In genomic region chr11:69072666-69073064, GRCm38 (mm10) we compare ENCODE assay signal across 8 mouse cellular contexts. TPM values are rescaled to one million over a fixed set of nuclear protein-coding genes. Genes with fewer than 3 reads are reported as not detected.
A peak's percentile ranks its signal among the peaks of the same experiment; 100 is the strongest.
DNase-seq lines count a peak whose midpoint lies in the region; ATAC-seq and TF ChIP-seq lines count a peak whose summit lies in the region.

No protein-coding gene starts in this region.

- peaks cover 33% of the 10 kb centered on the region for H3K4me1 ChIP-seq in kidney, embryonic 15.5 days
- H3K4me1 ChIP-seq in embryonic facial prominence, embryonic 12.5 days, result peaks cover 19% of the 10 kb centered on the region
- peaks cover 18% of the 10 kb centered on the region for H3K4me1 ChIP-seq in intestine, embryonic 14.5 days (replicated peaks; ENCODE audit: control insufficient read depth, insufficient read depth, low read length)

- H3K27me3 ChIP-seq in kidney, embryonic 15.5 days, result no peaks in the 10 kb centered on the region
- H3K27me3 ChIP-seq in embryonic facial prominence, embryonic 12.5 days, result no peaks in the 10 kb centered on the region
- no peaks in the 10 kb centered on the region for H3K27me3 ChIP-seq in intestine, embryonic 14.5 days (replicated peaks; ENCODE audit: control insufficient read depth, insufficient read depth, low read length)
- H3K27me3 ChIP-seq in myocyte (ENCODE audit: control insufficient read depth, insufficient read depth, insufficient read length), result no peaks in the 10 kb centered on the region

- H3K4me2 ChIP-seq in kidney, embryonic 15.5 days, result peak overlapping the region; percentile 82
- H3K4me2 ChIP-seq in embryonic facial prominence, embryonic 12.5 days (replicated peaks), result peak overlapping the region; percentile 83
- H3K4me2 ChIP-seq in intestine, embryonic 14.5 days (ENCODE audit: low read length), result peak overlapping the region; percentile 46
- peak overlapping the region; percentile 92 for H3K4me2 ChIP-seq in myocyte (ENCODE audit: low read depth)

- no peaks in the 10 kb centered on the region for H3K79me2 ChIP-seq in myocyte (ENCODE audit: control insufficient read depth, insufficient read depth)

- H3K4me3 ChIP-seq in kidney, embryonic 15.5 days (replicated peaks), result peak overlapping the region; percentile 39
- H3K4me3 ChIP-seq in embryonic facial prominence, embryonic 12.5 days, result peak overlapping the region; percentile 24
- H3K4me3 ChIP-seq in intestine, embryonic 14.5 days (ENCODE audit: low read depth, low read length), result peak overlapping the region; percentile 25
- peak overlapping the region; percentile 0 for H3K4me3 ChIP-seq in myocyte

- peak overlapping the region; percentile 95 for H3K27ac ChIP-seq in kidney, embryonic 15.5 days
- H3K27ac ChIP-seq in embryonic facial prominence, embryonic 12.5 days, result peak overlapping the region; percentile 56
- peak overlapping the region; percentile 94 for H3K27ac ChIP-seq in intestine, embryonic 14.5 days (ENCODE audit: low read depth)

- H3K9ac ChIP-seq in kidney, embryonic 15.5 days, result peak overlapping the region; percentile 42
- peak overlapping the region; percentile 50 for H3K9ac ChIP-seq in embryonic facial prominence, embryonic 12.5 days
- H3K9ac ChIP-seq in intestine, embryonic 14.5 days (ENCODE audit: low read length), result peak overlapping the region; percentile 70

- 10% methylated on average over 8 of the region's 9 CpGs for WGBS in kidney, embryonic 15.5 days
- WGBS in embryonic facial prominence, embryonic 12.5 days, result 11% methylated on average over 9 of the region's 9 CpGs
- WGBS in intestine, embryonic 14.5 days, result 6% methylated on average over 9 of the region's 9 CpGs

- ATAC-seq in kidney, embryonic 15.5 days (replicated peaks; ENCODE audit: low FRiP score), result no peak
- ATAC-seq in embryonic facial prominence, embryonic 12.5 days (ENCODE audit: insufficient number of reproducible peaks, insufficient read depth, low FRiP score, low TSS enrichment), result no peak
- no peak for ATAC-seq in intestine, embryonic 14.5 days (replicated peaks; ENCODE audit: low FRiP score, low TSS enrichment, low read depth)

- no peak for TF ChIP-seq POLR2A in myocyte (IDR thresholded peaks at IDR 0.05; ENCODE audit: insufficient read length, low read depth)

- H3K36me3 ChIP-seq in kidney, embryonic 15.5 days, result no peaks in the 10 kb centered on the region
- H3K36me3 ChIP-seq in embryonic facial prominence, embryonic 12.5 days, result no peaks in the 10 kb centered on the region
- H3K36me3 ChIP-seq in intestine, embryonic 14.5 days (ENCODE audit: control insufficient read depth, insufficient read depth, low read length), result no peaks in the 10 kb centered on the region
- H3K36me3 ChIP-seq in myocyte (ENCODE audit: control insufficient read depth, insufficient read depth), result no peaks in the 10 kb centered on the region

- no peaks in the 10 kb centered on the region for H3K9me3 ChIP-seq in kidney, embryonic 15.5 days (replicated peaks)
- no peaks in the 10 kb centered on the region for H3K9me3 ChIP-seq in embryonic facial prominence, embryonic 12.5 days
- H3K9me3 ChIP-seq in intestine, embryonic 14.5 days (ENCODE audit: control insufficient read depth, low read length), result no peaks in the 10 kb centered on the region

- no peak for DNase-seq in kidney, adult 9 months
- no peak for DNase-seq in intestine, embryonic 14.5 days (ENCODE audit: low spot score)
- no peak for DNase-seq in thymus, postnatal 36 days
- DNase-seq in spleen, adult 18-20 months, result no peak
- DNase-seq in adipocyte (ENCODE audit: low spot score), result no peak

- H3ac ChIP-seq in myocyte (ENCODE audit: control insufficient read depth, insufficient read length), result no peak overlapping the region

TF ChIP-seq in myocyte, 11 proteins besides CTCF, POLR2A, EP300 and RAD21:
- TF ChIP-seq REST (IDR thresholded peaks at IDR 0.05; ENCODE audit: insufficient read depth, insufficient read length), result no peak
- TF ChIP-seq POLR2AphosphoS2 (IDR thresholded peaks at IDR 0.05; ENCODE audit: insufficient read length, low read depth), result no peak
- TF ChIP-seq MAX (IDR thresholded peaks at IDR 0.05; ENCODE audit: low read depth), result no peak
- no peak for TF ChIP-seq CEBPB (IDR thresholded peaks at IDR 0.05; ENCODE audit: insufficient read depth, poor library complexity, severe bottlenecking)
- TF ChIP-seq USF1 (IDR thresholded peaks at IDR 0.05; ENCODE audit: low read depth), result no peak
- TF ChIP-seq MYOD1 (IDR thresholded peaks at IDR 0.05; ENCODE audit: control insufficient read depth in 1 of 3, insufficient read length in 2 of 3, low read depth in 2 of 3), result no peak
- TF ChIP-seq TCF12 (IDR thresholded peaks at IDR 0.05; ENCODE audit: insufficient read depth, poor library complexity, severe bottlenecking), result no peak
- TF ChIP-seq MYOG (IDR thresholded peaks at IDR 0.05; ENCODE audit: control insufficient read depth in 1 of 3, insufficient read depth in 1 of 3, insufficient read length in 2 of 3, low read depth in 2 of 3), result no peak
- no peak for TF ChIP-seq SRF (IDR thresholded peaks at IDR 0.05; ENCODE audit: control insufficient read depth, insufficient read length, low read depth)
- TF ChIP-seq TCF3 (IDR thresholded peaks at IDR 0.05; ENCODE audit: insufficient read length, low read depth), result no peak
- TF ChIP-seq E2F4 (IDR thresholded peaks at IDR 0.05; ENCODE audit: insufficient read depth), result no peak

RNA-seq across cellular contexts. Expression of gene Tmem107, which starts 2.1 kb away (rescaled TPM):
- 60.8 and 64.3 TPM in 2 replicates for polyA plus RNA-seq in kidney, embryonic 15.5 days (2015; fragmentation: Nextera tagmentation; extraction: Ambion mirVana)
- 36.8 and 43.5 TPM in 2 replicates for polyA plus RNA-seq in embryonic facial prominence, embryonic 12.5 days (2016; fragmentation: Nextera tagmentation; extraction: Ambion mirVana)
- 50.1 and 58.9 TPM in 2 replicates for polyA plus RNA-seq in intestine, embryonic 14.5 days (2014; fragmentation: Nextera tagmentation; extraction: Ambion mirVana)
- polyA plus RNA-seq in myocyte (2012; fragmentation: generic; extraction: Trizol), result 29.5 TPM

RNA-seq across cellular contexts. Expression of gene Borcs6, which starts 13.1 kb away (rescaled TPM):
- 7.4 and 8.7 TPM in 2 replicates for polyA plus RNA-seq in kidney, embryonic 15.5 days (2015; fragmentation: Nextera tagmentation; extraction: Ambion mirVana)
- 12.3 and 12.6 TPM in 2 replicates for polyA plus RNA-seq in embryonic facial prominence, embryonic 12.5 days (2016; fragmentation: Nextera tagmentation; extraction: Ambion mirVana)
- polyA plus RNA-seq in intestine, embryonic 14.5 days (2014; fragmentation: Nextera tagmentation; extraction: Ambion mirVana), result 8.8 TPM in 2 replicates
- polyA plus RNA-seq in myocyte (2012; fragmentation: generic; extraction: Trizol), result 27.2 TPM

RNA-seq across cellular contexts. Expression of gene Vamp2, which starts 15.6 kb away (rescaled TPM):
- polyA plus RNA-seq in kidney, embryonic 15.5 days (2015; fragmentation: Nextera tagmentation; extraction: Ambion mirVana), result 83.5 and 101 TPM in 2 replicates
- polyA plus RNA-seq in embryonic facial prominence, embryonic 12.5 days (2016; fragmentation: Nextera tagmentation; extraction: Ambion mirVana), result 84.3 and 85.0 TPM in 2 replicates
- 76.7 TPM in 2 replicates for polyA plus RNA-seq in intestine, embryonic 14.5 days (2014; fragmentation: Nextera tagmentation; extraction: Ambion mirVana)
- polyA plus RNA-seq in myocyte (2012; fragmentation: generic; extraction: Trizol), result 51.8 TPM

RNA-seq across cellular contexts. Expression of gene Per1, which starts 22.4 kb away (rescaled TPM):
- polyA plus RNA-seq in kidney, embryonic 15.5 days (2015; fragmentation: Nextera tagmentation; extraction: Ambion mirVana), result 12.1 and 13.7 TPM in 2 replicates
- 11.4 and 11.5 TPM in 2 replicates for polyA plus RNA-seq in embryonic facial prominence, embryonic 12.5 days (2016; fragmentation: Nextera tagmentation; extraction: Ambion mirVana)
- 10.5 and 13.4 TPM in 2 replicates for polyA plus RNA-seq in intestine, embryonic 14.5 days (2014; fragmentation: Nextera tagmentation; extraction: Ambion mirVana)
- 8.9 TPM for polyA plus RNA-seq in myocyte (2012; fragmentation: generic; extraction: Trizol)

RNA-seq across cellular contexts. Expression of gene Aurkb, which starts 27.2 kb away (rescaled TPM):
- polyA plus RNA-seq in kidney, embryonic 15.5 days (2015; fragmentation: Nextera tagmentation; extraction: Ambion mirVana), result 164 and 175 TPM in 2 replicates
- polyA plus RNA-seq in embryonic facial prominence, embryonic 12.5 days (2016; fragmentation: Nextera tagmentation; extraction: Ambion mirVana), result 148 and 152 TPM in 2 replicates
- polyA plus RNA-seq in intestine, embryonic 14.5 days (2014; fragmentation: Nextera tagmentation; extraction: Ambion mirVana), result 150 and 170 TPM in 2 replicates
- polyA plus RNA-seq in myocyte (2012; fragmentation: generic; extraction: Trizol), result 28.2 TPM
